Mouse (Mus musculus): ENCODE results near the gene Nr2c2ap. TPM values are rescaled to one million over a fixed set of nuclear protein-coding genes. Genes with fewer than 3 reads are reported as not detected.

Gene Nr2c2ap
- total RNA-seq, 2 experiments from 2014 or later = 18.5 to 27.4 TPM

Small RNAs within 50 kb of the gene (microRNA-seq; reads per million reads assigned to microRNA genes)
- gene Mir7066 = 23.6 reads per million, percentile 42 among the genes with 10 or more reads in this experiment

Other genes starting within 250 kb of the Nr2c2ap start
- gene Cilp2, start 243.6 kb upstream of the Nr2c2ap start, total RNA-seq (2021) = 1 to 10 TPM in 1 of 2 experiments, under 1 TPM in 1; 0.91 to 1.0 TPM
- under 1 TPM in 1 of 2 experiments, not detected in 1; 0.32 TPM for gene Tssk6, start 229.1 kb upstream of the Nr2c2ap start, total RNA-seq (2021)
- gene Ndufa13, start 228.8 kb upstream of the Nr2c2ap start, total RNA-seq (2021) = 100 to 1,000 TPM; 144 to 161 TPM
- 10 to 100 TPM; 23.7 to 31.3 TPM for gene Yjefn3, start 228.6 kb upstream of the Nr2c2ap start, total RNA-seq (2021)
- gene Gatad2a, start 134.9 kb upstream of the Nr2c2ap start, total RNA-seq (2021) = 10 to 100 TPM; 27.3 to 27.6 TPM
- 10 to 100 TPM; 71.3 to 78.7 TPM for gene Mau2, start 88.6 kb upstream of the Nr2c2ap start, total RNA-seq (2021)
- 10 to 100 TPM; 48.5 to 53.4 TPM for gene Sugp1, start 88.5 kb upstream of the Nr2c2ap start, total RNA-seq (2021)
- 1 to 10 TPM; 1.5 TPM for gene Tm6sf2, start 58.4 kb upstream of the Nr2c2ap start, total RNA-seq (2021)
- 10 to 100 TPM; 78.4 to 95.6 TPM for gene Hapln4, start 47.9 kb upstream of the Nr2c2ap start, total RNA-seq (2021)
- 100 to 1,000 TPM; 192 to 201 TPM for gene Ncan, start 10.5 kb upstream of the Nr2c2ap start, total RNA-seq (2021)
- gene Rfxank, start 7.8 kb downstream of the Nr2c2ap start, total RNA-seq (2021) = 10 to 100 TPM; 12.7 to 16.7 TPM
- gene Borcs8, start 8.2 kb downstream of the Nr2c2ap start, total RNA-seq (2021) = 10 to 100 TPM; 47.9 to 50.5 TPM
- under 1 TPM; 0.61 to 0.64 TPM for gene Mef2b, start 8.4 kb downstream of the Nr2c2ap start, total RNA-seq (2021)
- 10 to 100 TPM; 42.9 to 60.1 TPM for gene Tmem161a, start 41.0 kb downstream of the Nr2c2ap start, total RNA-seq (2021)
- gene Slc25a42, start 81.0 kb downstream of the Nr2c2ap start, total RNA-seq (2021) = 10 to 100 TPM; 29.7 to 45.9 TPM
- 100 to 1,000 TPM; 105 to 126 TPM for gene Sugp2, start 102.9 kb downstream of the Nr2c2ap start, total RNA-seq (2021)
- gene Armc6, start 103.1 kb downstream of the Nr2c2ap start, total RNA-seq (2021) = 10 to 100 TPM; 37.4 to 42.2 TPM
- 1 to 10 TPM; 9.1 to 9.6 TPM for gene Homer3, start 151.5 kb downstream of the Nr2c2ap start, total RNA-seq (2021)
- gene Ddx49, start 171.2 kb downstream of the Nr2c2ap start, total RNA-seq (2021) = 10 to 100 TPM; 47.8 to 49.8 TPM
- 100 to 1,000 TPM; 124 to 139 TPM for gene Cope, start 171.2 kb downstream of the Nr2c2ap start, total RNA-seq (2021)
- 100 to 1,000 TPM; 101 to 104 TPM for gene Cers1, start 184.4 kb downstream of the Nr2c2ap start, total RNA-seq (2021)
- 10 to 100 TPM; 15.3 to 23.7 TPM for gene Gdf1, start 198.5 kb downstream of the Nr2c2ap start, total RNA-seq (2021)
- gene Upf1, start 221.9 kb downstream of the Nr2c2ap start, total RNA-seq (2021) = 10 to 100 TPM; 59.2 to 66.3 TPM
- gene Comp, start 242.2 kb downstream of the Nr2c2ap start, total RNA-seq (2021) = under 1 TPM; 0.25 to 0.88 TPM